Mouse (Mus musculus) embryonic fibroblast, embryonic 13.5 days (primary cell): ENCODE measurements around the gene Ipcef1.

Experiments
- CTCF ChIP-seq: IDR thresholded peaks from 2 replicates; pipeline ENCODE4 v1.5.1; 2011; ENCODE audit warnings: mild to moderate bottlenecking, control low read depth, low read length, moderate library complexity, borderline replicate concordance; ENCODE audit not compliant: insufficient read depth
- POLR2A ChIP-seq: IDR thresholded peaks from 2 replicates; pipeline ENCODE4 v1.6.1; 2011; ENCODE audit warnings: low read depth, mild to moderate bottlenecking, control low read depth, low read length, moderate library complexity

- TF ChIP-seq CTCF (no peak), POLR2A (no peak)
Observed at GRCm38 (mm10) chr10:6967588-6968242, 84.6 kb downstream of the Ipcef1 start.
